ENCODE assay signal across 8 mouse cellular contexts in the genomic region with DNA sequence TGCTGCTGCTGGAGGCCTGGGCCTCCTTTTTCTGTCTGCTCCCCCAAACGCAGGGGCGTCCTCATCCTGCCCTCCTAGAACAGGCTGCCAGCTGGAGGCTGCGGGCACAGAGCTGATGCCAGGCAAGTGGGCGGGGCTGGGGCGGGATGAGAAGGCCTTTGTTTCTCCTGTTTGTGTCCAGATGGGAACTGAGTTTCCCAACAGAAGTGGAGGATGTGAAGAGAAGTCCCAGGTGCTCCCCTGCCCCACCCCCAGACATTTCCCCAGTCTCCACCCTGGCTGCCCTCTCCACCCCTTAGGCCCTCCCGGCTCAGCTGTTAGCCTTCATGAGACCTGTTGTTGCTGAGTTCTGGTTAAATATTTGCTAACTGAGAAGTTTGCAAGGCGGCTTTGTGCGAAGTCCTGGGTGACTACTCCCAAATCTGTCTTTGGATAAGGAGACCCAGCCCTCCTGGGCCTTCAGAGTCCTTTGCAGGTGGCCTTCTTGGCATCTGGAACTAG. TPM values are rescaled to one million over a fixed set of nuclear protein-coding genes. Genes with fewer than 3 reads are reported as not detected.
DNase-seq lines count a peak whose midpoint lies in the region; ATAC-seq and TF ChIP-seq lines count a peak whose summit lies in the region.

No protein-coding gene starts in this region.

- WGBS in midbrain, embryonic 12.5 days: 47% methylated on average over 7 of the region's 8 CpGs

- DNase-seq in gastrocnemius, adult 2 months: no peak
- no peak for DNase-seq in gastrocnemius, postnatal 25 days
- DNase-seq in kidney, adult 9 months: peak; percentile 68
- no peak for DNase-seq in testis, postnatal 14 days (ENCODE audit: low spot score)
- no peak for DNase-seq in right cerebral cortex, postnatal 4 days
- no peak for DNase-seq in cerebellum, adult 8-10 months

- 0 out of 2 replicates have a peak, but pooled peaks cover 7% of the 10 kb centered on the region for H3K36me3 ChIP-seq in midbrain, embryonic 12.5 days

- peak overlapping the region; percentile 71 for H3K27ac ChIP-seq in gastrocnemius, adult 2 months
- H3K27ac ChIP-seq in brown adipose tissue, adult 24 weeks (replicated peaks; ENCODE audit: low read depth, low read length): peak overlapping the region; percentile 33; the same call in 1 of the 2 replicates
- 0 out of 2 replicates have a peak overlapping the region, but pooled peaks have one; percentile 25 for H3K27ac ChIP-seq in midbrain, embryonic 12.5 days (replicated peaks)

- H3K9ac ChIP-seq in midbrain, embryonic 12.5 days (replicated peaks): no peak overlapping the region

- no peak overlapping the region for H3K4me2 ChIP-seq in midbrain, embryonic 12.5 days (replicated peaks)

- intact Hi-C loops in gastrocnemius, adult 2 months (cut with DNase I): no loop called here

- H3K4me3 ChIP-seq in gastrocnemius, adult 2 months: no peak overlapping the region
- no peak overlapping the region for H3K4me3 ChIP-seq in brown adipose tissue, adult 24 weeks (ENCODE audit: insufficient read depth, low read depth, low read length)
- H3K4me3 ChIP-seq in midbrain, embryonic 12.5 days: no peak overlapping the region

- no peak for TF ChIP-seq CTCF in gastrocnemius, adult 2 months (IDR thresholded peaks at IDR 0.05)

- peak; percentile 41; the same call in 1 of the 2 replicates for ATAC-seq in midbrain, embryonic 12.5 days (ENCODE audit: low FRiP score, low read depth)

- no peaks in the 10 kb centered on the region for H3K27me3 ChIP-seq in midbrain, embryonic 12.5 days

- peaks cover 25% of the 10 kb centered on the region for H3K4me1 ChIP-seq in brown adipose tissue, adult 24 weeks (ENCODE audit: control insufficient read depth, insufficient read depth, insufficient read length, low read length)
- H3K4me1 ChIP-seq in midbrain, embryonic 12.5 days: peaks cover 17% of the 10 kb centered on the region

- no peaks in the 10 kb centered on the region for H3K9me3 ChIP-seq in midbrain, embryonic 12.5 days

RNA-seq across cellular contexts. Expression of gene Fam129b, which starts 19.7 kb away (rescaled TPM):
- total RNA-seq in gastrocnemius, adult 2 months (2021): 1 to 10 TPM; 4.8 to 7.2 TPM
- 10 to 100 TPM in 1 of 2 experiments, 1 to 10 TPM in 1; 8.1 to 12.4 TPM for total RNA-seq in gastrocnemius, postnatal 25 days (2021)
- polyA plus RNA-seq in brown adipose tissue, adult 24 weeks (2012; ENCODE audit: insufficient read depth, insufficient read length, missing spikeins): 4.9 and 5.9 TPM in 2 replicates
- 27.0 and 29.1 TPM in 2 replicates for polyA plus RNA-seq in midbrain, embryonic 12.5 days (2016; fragmentation: Nextera tagmentation; extraction: Ambion mirVana)

RNA-seq across cellular contexts. Expression of gene Stxbp1, which starts 48.6 kb away (rescaled TPM):
- 1 to 10 TPM; 2.0 to 3.9 TPM for total RNA-seq in gastrocnemius, adult 2 months (2021)
- 1 to 10 TPM; 2.7 to 3.8 TPM for total RNA-seq in gastrocnemius, postnatal 25 days (2021)
- 2.8 and 4.0 TPM in 2 replicates for polyA plus RNA-seq in brown adipose tissue, adult 24 weeks (2012; ENCODE audit: insufficient read depth, insufficient read length, missing spikeins)
- polyA plus RNA-seq in midbrain, embryonic 12.5 days (2016; fragmentation: Nextera tagmentation; extraction: Ambion mirVana): 80.3 and 83.2 TPM in 2 replicates
